Mouse (Mus musculus): Measurements from ENCODE around the gene Nin.
A peak's percentile ranks its signal among the peaks of the same experiment; 100 is the strongest.

GRCm38 (mm10) chr12:70083737-70084136, 29.8 kb downstream of the Nin start:
- TF ChIP-seq CTCF (IDR thresholded peaks at IDR 0.05 in 2 of 3, conservative IDR thresholded peaks at IDR 0.05 in 1 of 3; ENCODE audit: control insufficient read depth in 1 of 3, insufficient read depth in 1 of 3, low read depth in 2 of 3, low read length in 3 of 3, poor library complexity in 1 of 3, severe bottlenecking in 1 of 3) (peak in 2 of 3 experiments; percentile 11 to 23; a peak in 1 of 6 replicates), EP300 (IDR thresholded peaks at IDR 0.05; ENCODE audit: low read depth in 1 of 2, low read length in 2 of 2) (no peak), TBP (IDR thresholded peaks at IDR 0.05; ENCODE audit: low read depth, low read length) (no peak)

All from MEL (cell line).